Comparison of ENCODE assay signal across 9 mouse cellular contexts in genomic region chr11:73131020-73131419, GRCm38 (mm10). TPM values are rescaled to one million over a fixed set of nuclear protein-coding genes. Genes with fewer than 3 reads are reported as not detected.
A peak's percentile ranks its signal among the peaks of the same experiment; 100 is the strongest.
DNase-seq lines count a peak whose midpoint lies in the region; TF ChIP-seq lines count a peak whose summit lies in the region.
"Had no signal": no experiment of that assay in that cellular context is flagged by ENCODE, and none has a peak within 500 bp of the region (broad histone marks: within the 10 kb centered on the region; RNA-seq: fewer than 3 reads in every experiment).

No protein-coding gene starts in this region.

- peaks cover 18% of the 10 kb centered on the region for H3K36me3 ChIP-seq in ES-E14 (ENCODE audit: control insufficient read depth, insufficient read depth, low read length, poor library complexity, severe bottlenecking)

- peak; percentile 30 to 46 for DNase-seq in left cerebral cortex, postnatal 14 days (ENCODE audit: low spot score in 2 of 2)
- DNase-seq in left cerebral cortex, adult 8-10 months (ENCODE audit: low spot score in 2 of 2): no peak
- no peak for DNase-seq in ES-E14 (ENCODE audit: low read depth, low spot score)
- DNase-seq in induced T-regulatory cell, adult 2 months (ENCODE audit: low read depth): peak; percentile 81
- peak; percentile 46 to 53 for DNase-seq in natural killer cell, adult 2 months (ENCODE audit: low spot score in 2 of 2)
- DNase-seq in cerebellum, postnatal 4 days (ENCODE audit: low spot score in 2 of 2): no peak
- no peak for DNase-seq in layer of hippocampus, adult 9-10 months (ENCODE audit: low spot score)
- DNase-seq in urinary bladder, postnatal 10 days (ENCODE audit: low spot score): no peak
- DNase-seq: cerebellum, adult 9-10 months had no signal

- H3K4me3 ChIP-seq in ES-E14 (ENCODE audit: insufficient read depth in 1 of 2, low read depth in 1 of 2, low read length in 2 of 2, poor library complexity in 1 of 2, severe bottlenecking in 1 of 2): no peak overlapping the region

- H3K4me1 ChIP-seq in ES-E14 (ENCODE audit: control insufficient read depth in 2 of 2, insufficient read depth in 2 of 2, low read length in 2 of 2, poor library complexity in 1 of 2): peaks cover 0 to 14% of the 10 kb centered on the region in 2 experiments; a peak in 2 of 4 replicates

- in situ Hi-C loops in ES-E14 (cut with MboI; ENCODE audit: low sequenced_read_pairs in 2 of 2, unreplicated experiment in 2 of 2): no loop called here

- no peaks in the 10 kb centered on the region for H3K9me3 ChIP-seq in ES-E14 (ENCODE audit: control insufficient read depth, insufficient read depth, low read depth, low read length)

- H3K27ac ChIP-seq in ES-E14 (ENCODE audit: insufficient read depth, low read depth, low read length, poor library complexity, severe bottlenecking): no peak overlapping the region

- no peak overlapping the region for H3K9ac ChIP-seq in ES-E14 (ENCODE audit: insufficient read depth, low read depth, low read length, poor library complexity, severe bottlenecking)

- intact Hi-C loops in left cerebral cortex, postnatal 14 days (cut with DNase I): no loop called here

TF ChIP-seq in ES-E14, 5 proteins besides CTCF, POLR2A, EP300 and RAD21:
- TF ChIP-seq MAFK (IDR thresholded peaks at IDR 0.05; ENCODE audit: insufficient read depth, low read depth, low read length) (peak; percentile 57), ZNF384 (IDR thresholded peaks at IDR 0.05; ENCODE audit: low read depth, low read length) (no peak), CHD2 (IDR thresholded peaks at IDR 0.05; ENCODE audit: low read depth, low read length) (no peak)

RNA-seq across cellular contexts. Expression of gene Haspin, which starts 7.1 kb away (rescaled TPM):
- under 1 TPM; 0.40 to 0.61 TPM for total RNA-seq in left cerebral cortex, postnatal 14 days (2021)
- under 1 TPM in 3 of 4 experiments, not detected in 1; 0.14 to 0.30 (median 0.22) TPM for total RNA-seq in left cerebral cortex, adult 8-10 months (2022)
- 19.7 and 25.5 TPM in 2 replicates for total RNA-seq in ES-E14 (2012; rRNA removed)

RNA-seq across cellular contexts. Expression of gene P2rx5, which starts 29.2 kb away (rescaled TPM):
- total RNA-seq in left cerebral cortex, postnatal 14 days (2021): under 1 TPM; 0.24 to 0.76 TPM
- 1 to 10 TPM in 2 of 4 experiments, under 1 TPM in 2; 0.70 to 1.4 (median 0.97) TPM for total RNA-seq in left cerebral cortex, adult 8-10 months (2022)
- 1.7 and 1.9 TPM in 2 replicates for total RNA-seq in ES-E14 (2012; rRNA removed)

RNA-seq across cellular contexts. Expression of gene Itgae, which starts 40.6 kb away (rescaled TPM):
- total RNA-seq in left cerebral cortex, postnatal 14 days (2021): under 1 TPM; 0.53 to 0.55 TPM
- total RNA-seq in left cerebral cortex, adult 8-10 months (2022): under 1 TPM; 0.18 to 0.37 (median 0.29) TPM
- 0.45 and 0.85 TPM in 2 replicates for total RNA-seq in ES-E14 (2012; rRNA removed)

RNA-seq across cellular contexts. Expression of gene Emc6, which starts 45.8 kb away (rescaled TPM):
- total RNA-seq in left cerebral cortex, postnatal 14 days (2021): 10 to 100 TPM; 67.0 to 70.3 TPM
- 10 to 100 TPM; 39.9 to 46.8 (median 42.9) TPM for total RNA-seq in left cerebral cortex, adult 8-10 months (2022)
- 80.7 and 95.4 TPM in 2 replicates for total RNA-seq in ES-E14 (2012; rRNA removed)

RNA-seq across cellular contexts. Expression of gene Tax1bp3, which starts 45.9 kb away (rescaled TPM):
- 10 to 100 TPM; 14.5 to 16.3 TPM for total RNA-seq in left cerebral cortex, postnatal 14 days (2021)
- 10 to 100 TPM in 3 of 4 experiments, 1 to 10 TPM in 1; 9.9 to 12.1 (median 11.0) TPM for total RNA-seq in left cerebral cortex, adult 8-10 months (2022)
- 18.4 and 55.0 TPM in 2 replicates for total RNA-seq in ES-E14 (2012; rRNA removed)

Comparison
In these comparisons a context has a peak if more than half of its experiments do, and no peak if none do; other contexts are left out.
1. DNase-seq: peak in left cerebral cortex, postnatal 14 days (2 of 2), induced T-regulatory cell, adult 2 months (single experiment) and natural killer cell, adult 2 months (2 of 2); none in left cerebral cortex, adult 8-10 months (0 of 2), ES-E14 (single experiment), cerebellum, postnatal 4 days (0 of 2), layer of hippocampus, adult 9-10 months (single experiment) and urinary bladder, postnatal 10 days (single experiment).
2. RNA of gene Haspin, which starts 7.1 kb away (total RNA-seq): 19.7 to 25.5 TPM in ES-E14; 0.40 to 0.61 TPM in left cerebral cortex, postnatal 14 days and 0.14 to 0.30 TPM in left cerebral cortex, adult 8-10 months; every median in the first group is over 10 times any median in the second.